Mouse (Mus musculus) liver, adult 2 months (tissue): Measurements from ENCODE around the gene Myo15.

Source experiments
- CTCF ChIP-seq: fragments of 200-500 bp; IDR thresholded peaks from 2 replicates; pipeline ENCODE4 v1.5.1; 2011; ENCODE audit warnings: low read depth, low read length, control low read depth
- POLR2A ChIP-seq: fragments of 200-500 bp; IDR thresholded peaks from 2 replicates; pipeline ENCODE4 v1.6.1; 2011; ENCODE audit warnings: low read length, control low read depth; ENCODE audit not compliant: insufficient read depth; ENCODE audit errors: extremely low read depth

DNA sequence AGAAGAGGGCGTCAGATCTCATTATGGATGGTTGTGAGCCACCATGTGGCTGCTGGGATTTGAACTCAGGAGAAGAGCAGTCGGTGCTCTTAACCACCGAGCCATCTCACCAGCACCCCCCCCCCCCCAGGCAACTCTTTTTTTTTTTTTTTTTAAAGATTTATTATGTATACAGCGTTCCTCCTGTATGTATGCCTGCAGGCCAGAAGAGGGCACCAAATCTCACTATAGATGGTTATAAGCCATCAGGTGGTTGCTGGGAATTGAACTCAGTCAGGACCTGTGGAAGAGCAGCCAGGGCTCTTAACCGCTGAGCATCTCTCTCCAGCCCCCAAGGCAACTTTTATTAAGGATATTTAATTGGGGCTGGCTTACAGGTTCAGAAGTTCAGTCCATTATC is 5.4 kb downstream of the Myo15 start:
- TF ChIP-seq CTCF, result no peak
- no peak for TF ChIP-seq POLR2A
